Mouse (Mus musculus) frontal cortex, postnatal 36 days (tissue): ENCODE results near the gene Ptprg.
"Not testable (repeated sequence)": the region's sequence is repeated elsewhere in the genome, so short reads cannot be mapped to it uniquely, and the experiment has no call there.

Experiments
- DNase-seq, 2 experiments: peaks; one replicate each; pipeline ENCODE4 v3.0.0; 2022; ENCODE audit warnings: low spot score in 2 of 2

Ptprg gene

DNA sequence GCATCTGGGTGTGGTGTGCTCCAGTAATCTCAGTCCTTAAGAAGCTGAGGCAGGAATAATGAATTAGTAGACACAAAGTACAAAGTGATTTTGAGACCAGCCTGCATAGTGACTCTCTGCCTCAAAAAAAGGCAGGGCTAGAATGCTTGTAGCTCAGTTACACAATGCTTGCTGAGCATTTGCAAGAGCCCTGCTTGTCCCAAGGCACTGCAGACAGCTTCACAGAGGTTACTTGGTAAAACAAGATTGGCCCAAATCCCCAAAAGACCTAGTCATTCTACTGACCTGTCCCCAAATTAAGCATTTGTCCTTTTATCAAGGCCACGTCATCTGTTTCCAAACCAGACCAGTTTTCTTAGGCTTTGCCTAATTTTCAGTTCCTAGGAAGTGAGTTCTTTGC, 190.4 kb downstream of the Ptprg start:
- DNase-seq = no peak

DNA sequence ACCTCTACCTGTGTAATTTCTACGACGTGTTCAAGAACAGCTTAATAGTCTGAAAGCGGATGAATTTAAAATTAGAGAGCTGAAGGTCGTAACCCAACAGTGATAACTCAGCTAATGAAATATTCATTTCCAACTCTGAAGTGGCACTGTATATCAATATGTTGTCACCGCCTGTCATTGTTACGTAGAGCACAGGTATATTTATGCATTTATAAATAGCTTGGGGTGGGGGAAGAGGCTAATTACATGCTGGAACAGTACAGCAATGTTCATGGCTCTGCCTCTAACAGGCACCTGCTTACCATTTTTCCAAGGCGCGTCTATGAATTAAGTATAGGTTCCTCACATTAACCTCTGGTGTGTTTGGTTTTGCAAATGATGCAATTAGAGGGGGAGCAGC, 199.3 kb downstream of the Ptprg start:
- no peak for DNase-seq

- DNase-seq = peak; percentile 28 to 29
Measured at GRCm38 (mm10) chr14:11754656-11755055, 201.3 kb downstream of the Ptprg start.

- DNase-seq = no peak
Measured at GRCm38 (mm10) chr14:11758185-11758584, 204.9 kb downstream of the Ptprg start.

- no peak for DNase-seq
Measured at GRCm38 (mm10) chr14:11759356-11759755, 206.0 kb downstream of the Ptprg start.

GRCm38 (mm10) chr14:11762995-11763394, 209.7 kb downstream of the Ptprg start:
- no peak for DNase-seq

DNA sequence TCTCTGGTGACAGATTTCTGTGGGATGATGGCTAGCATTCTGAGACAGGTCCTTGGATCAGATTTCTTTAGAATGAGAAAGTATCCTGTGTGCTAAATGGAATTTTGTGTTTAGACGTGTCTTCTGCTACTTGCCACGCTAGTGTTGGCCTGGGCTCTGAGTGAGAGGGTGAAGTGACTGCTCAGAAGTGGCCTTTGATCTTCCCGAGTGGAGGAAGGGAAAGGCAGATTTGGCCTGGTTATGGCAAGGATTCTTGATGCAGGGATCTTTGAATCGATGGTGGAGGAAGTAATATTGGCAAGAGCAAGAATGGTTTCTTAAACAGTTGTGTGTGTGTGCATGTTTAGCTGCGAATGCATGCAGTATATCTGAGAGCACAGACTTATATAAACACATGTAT, 219.4 kb downstream of the Ptprg start:
- no peak for DNase-seq

- DNase-seq = no peak
Measured at GRCm38 (mm10) chr14:11774476-11775037, 221.2 kb downstream of the Ptprg start.

DNA sequence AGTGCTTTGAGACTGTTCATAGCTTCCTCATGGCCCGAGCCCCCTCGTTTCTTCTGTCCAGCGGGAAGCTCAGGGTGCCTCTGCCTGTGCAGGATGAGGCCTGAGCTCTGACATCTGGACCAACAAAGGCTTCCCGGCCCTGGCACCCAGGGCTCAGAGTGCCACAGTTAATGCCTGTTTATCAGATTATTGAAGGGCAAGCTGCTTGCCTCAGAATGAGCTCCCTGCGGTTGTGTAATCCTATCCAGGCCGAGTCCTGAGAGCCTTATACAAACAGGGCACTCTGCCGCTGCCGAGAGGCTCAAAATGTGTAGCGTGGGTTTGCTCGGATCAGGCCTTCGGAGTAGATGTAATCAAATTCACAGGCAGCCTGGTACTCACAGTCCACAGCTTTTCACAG, 221.9 kb downstream of the Ptprg start:
- DNase-seq = peak; percentile 24 to 45

DNA sequence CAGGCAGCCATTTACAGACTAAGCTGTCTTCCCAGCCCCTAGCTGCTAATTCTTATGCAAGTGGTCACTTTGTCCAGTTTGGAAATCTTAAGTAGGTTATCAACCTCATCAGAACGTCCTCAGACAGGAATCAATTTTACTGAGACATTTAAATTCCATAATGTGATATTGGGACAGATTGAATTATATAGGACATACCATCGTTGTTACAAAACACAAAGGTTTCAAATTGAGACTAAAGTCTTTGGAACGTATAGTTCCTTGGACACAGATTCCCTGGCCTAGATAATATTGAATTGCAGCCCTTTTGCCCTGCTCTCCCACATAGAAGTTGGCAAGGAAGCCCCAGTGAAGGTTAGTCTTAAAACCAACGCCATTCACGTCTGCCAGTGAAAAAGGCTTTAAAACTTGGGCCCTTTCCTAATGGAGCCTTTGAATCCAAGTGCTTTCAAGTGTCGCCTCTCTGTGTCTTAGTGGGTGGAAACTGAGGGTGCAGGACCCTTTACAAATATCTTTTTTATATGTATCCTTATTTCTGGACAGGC, 222.7 kb downstream of the Ptprg start:
- DNase-seq = no peak

DNA sequence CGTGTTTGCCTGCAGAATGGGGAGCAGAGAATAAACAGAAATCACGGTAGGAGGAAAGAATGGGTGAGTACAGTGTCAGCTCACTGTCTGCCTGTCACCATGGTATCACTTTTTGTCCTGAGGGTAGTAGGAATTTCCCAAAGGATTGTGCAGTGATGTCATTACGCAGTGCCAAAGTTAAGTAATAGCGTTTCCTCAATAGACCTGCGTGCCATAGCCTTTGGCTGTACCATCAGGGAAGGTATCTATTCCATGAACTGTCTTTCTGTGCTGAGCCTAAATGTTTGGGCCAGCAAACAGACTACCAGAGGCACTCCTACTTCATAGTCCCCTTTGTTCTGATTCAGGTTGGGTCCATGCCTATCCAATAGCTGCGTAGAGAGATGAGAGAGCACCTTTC, 223.2 kb downstream of the Ptprg start:
- no peak for DNase-seq

GRCm38 (mm10) chr14:11791190-11791589, 237.9 kb downstream of the Ptprg start:
- DNase-seq = no peak

DNA sequence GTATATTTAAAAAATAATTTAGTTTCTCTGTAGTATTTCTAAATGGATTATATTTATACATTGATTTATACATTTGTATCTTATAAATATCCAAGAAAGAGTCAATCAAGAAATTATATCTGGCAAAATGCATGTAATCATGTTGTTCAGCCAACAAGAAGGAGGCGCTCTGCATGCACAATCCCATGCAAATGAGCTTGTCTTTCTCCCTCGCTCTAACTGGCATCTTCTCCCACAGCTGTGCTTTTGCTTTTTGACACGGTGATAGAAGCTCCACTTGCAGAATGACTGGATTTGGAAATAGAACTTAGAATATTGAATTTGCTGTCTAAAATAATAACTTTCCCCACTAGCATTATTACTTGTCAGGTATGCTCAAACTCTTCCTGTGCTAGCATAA, 240.5 kb downstream of the Ptprg start:
- DNase-seq = no peak

GRCm38 (mm10) chr14:11802355-11803035, 249.2 kb downstream of the Ptprg start:
- DNase-seq = no peak

DNA sequence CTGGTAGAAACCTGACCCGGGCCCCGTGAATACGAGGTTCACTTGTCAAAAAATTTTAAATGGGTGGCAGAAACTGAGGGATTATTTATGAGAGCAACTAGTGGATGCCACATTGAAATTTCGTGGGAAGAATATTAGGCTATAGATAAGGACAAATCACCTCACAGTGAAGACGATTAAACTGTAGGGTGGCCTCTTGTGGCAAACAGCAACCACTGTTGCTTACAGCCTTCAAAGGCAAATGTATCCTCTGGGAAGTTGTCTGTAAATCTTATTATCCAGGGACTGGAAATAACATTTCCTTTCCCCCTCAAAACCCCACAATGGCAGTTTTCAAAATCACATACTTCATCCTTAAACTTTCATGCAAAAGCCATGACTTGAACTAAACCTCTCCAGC, 253.3 kb downstream of the Ptprg start:
- DNase-seq = no peak

DNA sequence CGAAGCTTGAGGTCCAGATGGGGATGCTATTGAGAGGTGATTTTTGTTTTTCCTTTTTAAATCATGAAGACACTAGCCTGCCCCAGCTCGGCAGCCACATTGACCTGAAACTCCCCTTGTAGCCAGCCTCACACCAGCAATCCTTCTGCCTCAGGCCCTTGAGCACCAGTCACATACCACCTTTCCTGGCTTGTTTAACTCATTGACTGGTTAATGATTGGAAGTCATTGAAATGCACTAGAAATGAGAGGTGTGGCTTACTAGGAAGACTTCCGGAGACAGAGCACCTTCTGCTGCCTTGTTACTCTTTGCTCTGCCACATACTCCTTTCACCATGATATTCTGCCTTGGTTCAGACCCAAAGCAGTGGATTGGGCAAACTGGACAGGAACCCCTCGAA, 254.1 kb downstream of the Ptprg start:
- no peak for DNase-seq

- peak; percentile 56 to 65 for DNase-seq
Measured at GRCm38 (mm10) chr14:11811142-11811761, 257.9 kb downstream of the Ptprg start.

DNA sequence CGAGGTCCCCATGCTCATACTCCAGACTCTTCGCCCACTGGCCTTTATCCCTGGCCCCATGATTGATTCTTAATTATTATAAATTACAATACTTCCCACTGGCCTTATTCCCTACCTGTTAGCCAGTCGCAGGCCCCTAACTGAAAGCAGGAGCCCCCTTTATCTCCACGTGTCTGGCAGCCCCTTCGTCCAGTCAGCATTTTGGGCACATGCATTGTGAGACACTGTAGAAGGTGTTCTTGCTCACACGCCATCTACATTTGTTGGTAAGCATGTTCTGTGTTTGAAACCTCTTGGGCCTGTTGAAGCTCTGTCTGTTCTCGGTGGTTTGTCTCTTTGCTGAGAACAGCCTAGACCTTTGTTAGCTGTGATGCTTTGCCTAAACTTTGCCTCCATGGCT, 259.0 kb downstream of the Ptprg start:
- no peak for DNase-seq

GRCm38 (mm10) chr14:11814811-11815210, 261.5 kb downstream of the Ptprg start:
- not testable (repeated sequence) for DNase-seq

GRCm38 (mm10) chr14:11817236-11817635, 263.9 kb downstream of the Ptprg start:
- no peak for DNase-seq

DNA sequence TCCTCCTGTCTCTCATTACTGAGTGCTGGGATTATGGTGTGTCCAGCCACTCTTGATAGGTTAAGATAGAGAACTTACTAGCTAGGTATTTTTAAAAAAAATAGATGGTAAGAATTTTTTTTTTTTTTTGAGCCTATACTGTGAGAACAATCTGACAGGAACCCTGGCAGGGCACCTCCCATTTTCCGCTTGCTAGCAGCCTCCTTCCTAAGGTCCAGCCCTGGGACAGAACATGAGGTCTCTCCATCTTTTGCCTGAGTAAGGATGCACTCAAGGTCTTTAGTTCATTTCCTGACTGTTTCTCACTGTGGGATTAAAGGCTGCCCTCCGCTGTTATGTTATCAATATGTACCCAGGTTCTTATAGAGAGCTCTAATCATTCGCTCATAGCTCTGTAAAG, 264.7 kb downstream of the Ptprg start:
- no peak for DNase-seq

- DNase-seq = no peak
Measured at GRCm38 (mm10) chr14:11818721-11819120, 265.4 kb downstream of the Ptprg start.

GRCm38 (mm10) chr14:11819326-11819725, 266.0 kb downstream of the Ptprg start:
- no peak for DNase-seq
